Mouse (Mus musculus): ENCODE measurements around the gene Myzap. TPM values are rescaled to one million over a fixed set of nuclear protein-coding genes. Genes with fewer than 3 reads are reported as not detected.

Gene Myzap
- total RNA-seq, 1 experiment from 2014 or later, result 4.8 TPM

DNA sequence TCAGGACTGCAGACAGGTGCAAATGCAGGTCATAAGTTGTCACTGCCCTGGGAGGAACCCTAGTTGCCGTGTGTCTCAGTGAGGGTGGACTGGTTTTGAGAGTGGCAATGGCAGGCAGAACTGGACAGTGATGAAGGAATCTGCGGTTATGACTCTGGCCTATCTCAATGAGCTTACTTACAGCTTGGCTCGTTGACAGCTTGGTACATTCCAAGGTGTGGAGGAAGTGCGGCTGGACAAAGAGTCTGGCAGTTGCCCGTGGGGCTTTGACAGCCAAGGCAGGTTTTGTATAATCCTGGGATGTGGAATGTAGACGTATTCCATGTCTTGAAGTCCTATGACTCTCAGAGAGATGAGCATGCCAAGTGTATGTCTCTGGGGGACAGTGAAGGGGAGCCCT lies 16.9 kb upstream of the Myzap start:
- no peak for ATAC-seq (replicated peaks; ENCODE audit: insufficient number of reproducible peaks, low FRiP score, low TSS enrichment, poor library complexity, severe bottlenecking)

GRCm38 (mm10) chr9:71606296-71607057 lies 14.3 kb upstream of the Myzap start:
- ATAC-seq (replicated peaks; ENCODE audit: insufficient number of reproducible peaks, low FRiP score, low TSS enrichment, poor library complexity, severe bottlenecking), result no peak

- ATAC-seq (replicated peaks; ENCODE audit: insufficient number of reproducible peaks, low FRiP score, low TSS enrichment, poor library complexity, severe bottlenecking), result no peak
Measured at GRCm38 (mm10) chr9:71604914-71605635, 12.9 kb upstream of the Myzap start.

DNA sequence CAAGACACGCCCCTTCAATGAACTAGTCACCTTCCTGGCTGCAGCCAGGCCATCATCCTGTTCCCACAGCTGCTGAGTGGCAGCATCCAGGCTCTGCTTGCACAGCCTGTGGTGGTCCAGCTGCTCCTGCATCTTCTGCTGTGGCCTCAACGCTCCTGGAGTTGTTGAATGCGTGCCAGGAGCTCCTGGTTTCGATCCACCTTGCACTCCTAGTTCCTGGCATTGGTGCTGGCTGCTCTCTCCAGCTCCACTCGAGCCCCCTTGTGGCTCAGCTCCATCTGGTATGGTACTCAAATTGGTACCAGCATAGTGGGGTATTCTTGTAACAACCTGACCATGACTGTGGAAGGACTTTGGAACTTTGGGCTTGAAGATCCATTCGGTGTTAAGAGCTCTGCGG lies 7.7 kb upstream of the Myzap start:
- no peak for ATAC-seq (replicated peaks; ENCODE audit: insufficient number of reproducible peaks, low FRiP score, low TSS enrichment, poor library complexity, severe bottlenecking)

DNA sequence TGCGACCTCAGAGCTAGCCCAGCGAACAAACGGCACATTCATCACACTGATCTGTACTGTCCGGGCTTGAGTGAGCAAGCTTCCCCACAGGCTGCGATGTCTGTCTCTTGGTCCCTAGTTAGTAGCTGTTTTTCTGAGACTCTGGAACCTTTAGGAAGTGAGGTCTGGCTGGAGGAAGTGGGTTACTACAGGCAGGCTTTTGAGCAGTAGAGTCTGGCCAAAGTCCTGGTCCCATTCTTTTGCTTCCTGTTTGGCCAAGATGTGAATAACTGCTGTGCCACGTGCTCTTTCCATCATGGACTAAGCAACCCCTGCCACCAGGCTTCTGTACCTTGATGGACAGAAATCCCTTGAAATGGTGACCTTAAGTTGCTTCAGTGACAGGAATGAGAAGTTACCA lies 4.7 kb upstream of the Myzap start:
- ATAC-seq (replicated peaks; ENCODE audit: insufficient number of reproducible peaks, low FRiP score, low TSS enrichment, poor library complexity, severe bottlenecking), result no peak

DNA sequence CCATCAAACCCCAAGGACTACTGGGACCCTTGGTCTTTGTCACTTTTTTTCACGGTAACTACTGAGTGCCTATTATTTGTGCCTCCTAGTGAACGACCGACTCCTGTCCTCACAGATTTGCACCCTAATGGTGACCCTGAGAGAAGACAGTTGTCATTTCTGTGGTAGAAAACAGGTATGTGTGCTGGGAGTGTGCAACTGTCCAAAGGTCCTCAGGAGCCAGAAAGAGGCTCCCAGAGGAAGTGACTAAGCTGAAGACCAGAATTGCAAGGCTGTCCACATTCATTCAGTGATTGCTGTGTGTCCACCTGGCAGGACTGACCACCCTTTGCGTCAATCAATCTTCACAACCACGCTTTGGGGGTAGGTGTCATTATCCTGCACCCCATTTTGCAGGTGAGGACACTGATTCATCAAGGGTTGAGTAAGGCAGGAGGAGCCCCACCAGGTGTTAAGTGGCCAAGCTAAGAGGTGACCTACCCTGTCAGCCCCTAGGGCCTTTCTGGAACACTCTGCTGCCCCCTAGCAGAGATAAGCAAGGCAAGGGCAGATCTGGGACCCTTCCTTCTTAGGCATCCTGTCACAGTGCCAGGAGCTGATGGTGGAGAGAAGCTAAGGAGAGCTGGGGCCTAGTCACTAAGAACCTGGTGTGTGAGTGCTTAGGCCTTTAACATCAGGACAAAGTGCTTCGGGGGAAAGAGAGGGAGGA lies 571 bp upstream of the Myzap start:
- ATAC-seq (replicated peaks; ENCODE audit: insufficient number of reproducible peaks, low FRiP score, low TSS enrichment, poor library complexity, severe bottlenecking), result no peak

GRCm38 (mm10) chr9:71591106-71591505 lies 1.1 kb downstream of the Myzap start:
- ATAC-seq (replicated peaks; ENCODE audit: insufficient number of reproducible peaks, low FRiP score, low TSS enrichment, poor library complexity, severe bottlenecking), result no peak

- no peak for ATAC-seq (replicated peaks; ENCODE audit: insufficient number of reproducible peaks, low FRiP score, low TSS enrichment, poor library complexity, severe bottlenecking)
Measured at GRCm38 (mm10) chr9:71589771-71590170, 2.4 kb downstream of the Myzap start.

GRCm38 (mm10) chr9:71588930-71589592 lies 3.1 kb downstream of the Myzap start:
- no peak for ATAC-seq (replicated peaks; ENCODE audit: insufficient number of reproducible peaks, low FRiP score, low TSS enrichment, poor library complexity, severe bottlenecking)

- ATAC-seq (replicated peaks; ENCODE audit: insufficient number of reproducible peaks, low FRiP score, low TSS enrichment, poor library complexity, severe bottlenecking), result no peak
Measured at GRCm38 (mm10) chr9:71586408-71586807, 5.8 kb downstream of the Myzap start.

GRCm38 (mm10) chr9:71582771-71583170 lies 9.4 kb downstream of the Myzap start:
- ATAC-seq (replicated peaks; ENCODE audit: insufficient number of reproducible peaks, low FRiP score, low TSS enrichment, poor library complexity, severe bottlenecking), result no peak

DNA sequence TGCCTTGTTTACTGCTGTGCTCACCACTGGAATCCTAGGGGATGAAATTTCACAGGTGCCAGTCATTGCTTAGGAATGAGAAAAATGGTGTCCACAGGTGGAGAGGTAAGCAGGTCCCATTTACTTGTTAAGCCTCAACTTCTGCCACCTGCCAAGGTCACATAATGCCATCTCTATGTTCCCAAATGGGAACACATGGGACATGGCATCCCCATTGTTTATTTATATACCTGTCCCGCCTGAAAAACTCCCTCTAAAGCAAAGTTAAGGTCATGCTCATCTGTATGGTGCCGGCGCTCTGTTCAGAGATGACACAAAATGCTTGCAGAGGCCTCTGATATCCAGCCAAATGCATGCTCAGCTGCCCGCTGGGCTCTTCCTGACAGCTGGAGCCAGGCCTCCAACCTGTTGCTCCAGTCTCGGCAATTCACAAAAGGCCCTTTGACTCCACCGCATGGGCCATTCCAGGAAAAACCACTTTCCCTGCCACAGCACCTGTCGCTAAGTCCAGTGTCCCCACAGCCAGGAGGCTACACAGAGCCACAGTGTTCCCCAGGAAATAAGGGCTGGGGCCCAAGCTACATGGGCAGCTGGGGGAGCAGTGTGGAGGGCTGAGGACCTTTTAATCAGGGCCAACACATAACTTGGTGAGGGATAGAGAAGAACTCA lies 13.1 kb downstream of the Myzap start:
- no peak for ATAC-seq (replicated peaks; ENCODE audit: insufficient number of reproducible peaks, low FRiP score, low TSS enrichment, poor library complexity, severe bottlenecking)

DNA sequence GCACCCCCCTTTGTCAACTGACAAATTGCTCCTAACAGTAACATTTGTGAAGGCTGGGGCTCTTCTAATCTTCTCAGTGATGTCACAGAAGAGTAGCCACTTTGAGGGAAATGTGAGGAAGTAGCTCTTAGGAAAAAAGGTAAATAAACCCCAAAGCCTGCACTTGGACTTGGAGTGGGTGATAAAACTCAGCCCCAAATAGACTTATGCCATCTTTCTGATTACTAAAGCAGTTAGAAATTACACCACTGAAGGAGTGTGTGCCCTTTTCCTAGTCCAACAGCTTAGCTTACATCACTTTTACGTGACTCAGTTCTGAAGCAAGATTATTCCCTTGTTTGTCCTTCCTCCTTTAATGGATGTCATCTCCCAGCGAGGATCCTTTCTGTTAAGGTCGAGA lies 17.7 kb downstream of the Myzap start:
- no peak for ATAC-seq (replicated peaks; ENCODE audit: insufficient number of reproducible peaks, low FRiP score, low TSS enrichment, poor library complexity, severe bottlenecking)

DNA sequence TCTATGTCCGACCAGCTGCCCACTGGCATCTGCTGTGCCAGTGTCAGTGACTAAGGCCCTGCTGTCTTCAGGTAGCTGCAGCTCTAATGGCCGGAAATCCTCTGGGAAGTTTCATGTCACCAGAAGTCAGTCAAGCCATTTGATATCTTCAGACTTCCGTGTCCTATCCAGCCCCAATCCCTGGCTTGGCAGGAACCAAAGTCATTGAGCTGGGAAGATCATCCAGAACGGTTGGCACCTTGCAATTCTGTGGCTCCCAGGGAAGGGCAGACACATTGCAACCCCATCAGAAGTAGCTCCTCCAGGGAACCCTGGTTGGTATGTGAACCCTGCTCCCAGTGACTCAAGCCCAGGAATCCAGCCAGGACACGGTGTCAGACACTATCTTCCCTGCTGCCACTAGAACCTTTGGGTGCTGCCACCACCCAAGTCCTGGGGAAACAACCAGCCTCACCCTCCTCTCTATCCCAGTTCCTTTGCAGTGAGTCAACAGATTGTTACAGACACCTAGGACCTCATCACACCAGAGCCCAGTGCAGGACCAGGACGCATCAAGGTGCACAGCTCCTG lies 18.3 kb downstream of the Myzap start:
- no peak for ATAC-seq (replicated peaks; ENCODE audit: insufficient number of reproducible peaks, low FRiP score, low TSS enrichment, poor library complexity, severe bottlenecking)

GRCm38 (mm10) chr9:71571150-71571633 lies 21.0 kb downstream of the Myzap start:
- no peak for ATAC-seq (replicated peaks; ENCODE audit: insufficient number of reproducible peaks, low FRiP score, low TSS enrichment, poor library complexity, severe bottlenecking)

GRCm38 (mm10) chr9:71570170-71570569 lies 22.0 kb downstream of the Myzap start:
- no peak for ATAC-seq (replicated peaks; ENCODE audit: insufficient number of reproducible peaks, low FRiP score, low TSS enrichment, poor library complexity, severe bottlenecking)

- no peak for ATAC-seq (replicated peaks; ENCODE audit: insufficient number of reproducible peaks, low FRiP score, low TSS enrichment, poor library complexity, severe bottlenecking)
Measured at GRCm38 (mm10) chr9:71568323-71568942, 23.7 kb downstream of the Myzap start.

- ATAC-seq (replicated peaks; ENCODE audit: insufficient number of reproducible peaks, low FRiP score, low TSS enrichment, poor library complexity, severe bottlenecking), result no peak
Measured at GRCm38 (mm10) chr9:71567391-71567790, 24.8 kb downstream of the Myzap start.

Data from monocyte, adult 5-6 weeks (primary cell).